Mouse (Mus musculus): Measurements from ENCODE around the gene AA986860. TPM values are rescaled to one million over a fixed set of nuclear protein-coding genes. Genes with fewer than 3 reads are reported as not detected.

Gene AA986860
- polyA plus RNA-seq, 1 experiment = 0.59 TPM

DNA sequence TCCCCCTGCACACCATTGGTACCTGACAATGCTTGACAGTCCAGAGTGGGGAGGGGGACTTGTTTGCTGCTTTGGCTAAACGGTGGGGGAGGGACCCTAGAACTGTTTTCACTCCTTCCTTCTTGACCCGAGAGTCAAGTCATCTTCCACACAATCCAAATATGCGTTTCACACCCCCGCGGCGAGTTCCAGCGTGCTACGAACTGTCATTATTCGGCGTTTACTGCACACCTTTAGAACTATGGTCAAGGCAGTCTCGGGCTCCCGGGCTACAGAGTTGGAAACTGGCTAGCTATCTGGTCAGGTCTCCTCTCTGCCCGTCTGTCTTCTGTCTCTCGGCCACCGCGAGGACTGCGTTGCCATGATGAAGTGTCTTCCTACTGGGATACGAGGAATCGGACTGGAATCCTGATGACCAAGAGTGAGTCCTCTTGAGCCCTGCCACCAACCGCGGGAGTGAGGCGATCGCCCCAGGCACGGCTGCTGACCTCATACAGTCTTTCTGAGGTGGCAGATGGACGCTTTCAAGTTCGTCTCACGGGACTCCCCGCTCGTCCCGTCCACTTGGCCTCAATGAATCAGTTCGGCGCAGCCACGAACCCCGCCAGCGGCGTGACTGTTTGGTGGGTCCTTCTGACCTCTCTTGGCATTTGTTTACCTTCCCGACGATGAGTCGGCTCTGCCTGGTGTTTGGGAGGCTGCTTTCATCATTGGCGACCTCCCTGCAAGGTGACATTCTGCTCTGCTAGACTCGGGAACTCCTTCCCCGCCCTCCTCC, 15.1 kb upstream of the AA986860 start:
- no peak for TF ChIP-seq POLR2A (IDR thresholded peaks at IDR 0.05; ENCODE audit: borderline replicate concordance, extremely low read depth, insufficient read depth, insufficient read length, poor library complexity, severe bottlenecking)
- TF ChIP-seq CTCF (IDR thresholded peaks at IDR 0.05; ENCODE audit: borderline replicate concordance, extremely low read depth, insufficient read depth, insufficient read length) = no peak
- peak; percentile 47 for DNase-seq (ENCODE audit: low read depth)

DNA sequence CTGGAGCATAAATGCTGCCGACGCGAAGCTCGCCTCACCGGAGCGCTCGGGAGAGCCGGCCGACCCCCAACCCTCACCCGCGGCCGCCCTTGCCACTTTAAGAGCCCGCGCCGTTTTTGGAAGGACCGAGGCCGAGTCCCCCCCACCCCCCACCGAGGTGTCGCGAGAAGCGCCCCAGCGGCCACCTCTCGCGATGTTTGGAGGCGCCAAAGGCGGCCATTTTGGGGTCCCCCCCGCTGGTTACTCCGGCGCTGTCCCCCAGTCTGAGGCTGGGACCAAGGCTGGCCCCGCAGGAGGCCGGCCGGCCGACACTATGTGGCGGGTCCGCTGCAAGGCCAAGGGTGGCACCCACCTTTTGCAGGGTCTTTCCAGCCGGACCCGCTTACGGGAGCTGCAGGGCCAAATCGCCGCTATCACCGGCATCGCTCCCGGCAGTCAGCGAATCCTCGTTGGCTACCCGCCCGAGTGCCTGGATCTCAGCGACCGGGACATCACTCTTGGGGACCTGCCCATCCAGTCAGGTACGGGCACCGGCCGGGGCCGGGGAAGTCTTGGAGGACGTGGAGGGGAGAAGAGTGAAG, 14.4 kb upstream of the AA986860 start, which contains the start of gene Yod1:
Gene Yod1 (plus strand): TSS at position 37 of the 581 bp plus-strand sequence.
- peak; percentile 94 for DNase-seq (ENCODE audit: low read depth)
- TF ChIP-seq CTCF (IDR thresholded peaks at IDR 0.05; ENCODE audit: borderline replicate concordance, extremely low read depth, insufficient read depth, insufficient read length) (no peak), POLR2A (IDR thresholded peaks at IDR 0.05; ENCODE audit: borderline replicate concordance, extremely low read depth, insufficient read depth, insufficient read length, poor library complexity, severe bottlenecking) (peak; percentile 73; the same call in 1 of the 2 replicates)

DNA sequence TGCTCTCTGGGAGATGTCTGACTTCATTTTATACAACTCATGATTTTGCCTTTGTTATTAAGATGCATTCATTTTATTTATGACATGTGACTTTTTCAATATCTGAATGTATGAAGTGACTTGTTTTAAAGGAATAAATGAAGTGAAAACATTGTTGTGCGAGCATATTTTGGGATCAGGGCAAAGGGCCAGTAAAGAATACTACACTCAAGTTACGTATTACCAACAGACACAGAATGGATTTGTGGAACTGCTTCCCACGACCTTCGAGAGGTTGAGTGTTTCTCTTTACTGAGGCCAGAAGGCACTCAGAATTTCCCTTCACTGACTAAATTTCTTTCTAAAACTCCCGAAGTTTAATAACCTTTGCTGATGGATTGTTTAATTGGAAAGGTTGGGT, 7.6 kb upstream of the AA986860 start:
- TF ChIP-seq POLR2A (IDR thresholded peaks at IDR 0.05; ENCODE audit: borderline replicate concordance, extremely low read depth, insufficient read depth, insufficient read length, poor library complexity, severe bottlenecking) = no peak
- no peak for TF ChIP-seq CTCF (IDR thresholded peaks at IDR 0.05; ENCODE audit: borderline replicate concordance, extremely low read depth, insufficient read depth, insufficient read length)

DNA sequence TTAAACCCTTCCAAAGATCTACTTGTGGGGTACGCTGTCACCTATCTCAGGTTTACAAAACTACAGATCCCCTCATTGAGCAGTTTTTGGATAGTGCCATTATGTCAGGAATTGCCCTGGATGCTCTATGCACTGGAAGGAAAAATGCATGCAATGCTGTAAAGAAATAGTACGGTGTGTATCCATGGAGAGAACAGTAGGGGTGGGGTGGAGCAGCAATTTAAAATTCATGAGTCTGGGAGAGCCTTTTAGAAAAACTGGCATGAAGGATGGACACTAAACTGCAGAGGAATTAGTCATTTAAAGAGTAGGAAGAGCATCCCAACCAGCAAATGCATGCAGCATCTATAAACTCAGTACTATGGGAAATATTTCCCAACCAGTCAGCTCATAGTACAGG, 5.4 kb upstream of the AA986860 start:
- TF ChIP-seq CTCF (IDR thresholded peaks at IDR 0.05; ENCODE audit: borderline replicate concordance, extremely low read depth, insufficient read depth, insufficient read length) (no peak), POLR2A (IDR thresholded peaks at IDR 0.05; ENCODE audit: borderline replicate concordance, extremely low read depth, insufficient read depth, insufficient read length, poor library complexity, severe bottlenecking) (no peak)
- no peak for DNase-seq (ENCODE audit: low read depth)

More for the DNA sequence above, 7.6 kb upstream of the AA986860 start:
- no peak for DNase-seq (ENCODE audit: low read depth)

DNA sequence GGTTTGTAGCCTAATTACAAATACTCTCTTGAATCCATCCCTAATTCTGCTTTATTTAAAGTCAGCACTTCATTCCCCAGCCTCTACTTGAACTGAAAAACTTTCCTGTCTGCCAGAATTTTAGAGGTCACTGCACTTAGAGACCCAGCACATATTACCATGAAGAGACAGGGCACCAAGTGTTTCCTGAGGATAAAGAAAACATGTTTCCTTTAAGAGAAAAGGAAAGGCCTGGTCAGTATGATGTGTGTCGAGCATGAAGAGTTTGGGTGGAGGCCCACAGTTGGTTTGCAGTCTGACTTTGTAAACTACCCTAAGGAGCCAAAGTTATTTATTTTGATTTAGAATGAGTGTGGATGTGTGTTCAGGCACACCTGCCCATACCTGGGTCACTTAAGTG, 3.7 kb upstream of the AA986860 start:
- DNase-seq (ENCODE audit: low read depth) = no peak
- TF ChIP-seq CTCF (IDR thresholded peaks at IDR 0.05; ENCODE audit: borderline replicate concordance, extremely low read depth, insufficient read depth, insufficient read length) (no peak), POLR2A (IDR thresholded peaks at IDR 0.05; ENCODE audit: borderline replicate concordance, extremely low read depth, insufficient read depth, insufficient read length, poor library complexity, severe bottlenecking) (no peak)

DNA sequence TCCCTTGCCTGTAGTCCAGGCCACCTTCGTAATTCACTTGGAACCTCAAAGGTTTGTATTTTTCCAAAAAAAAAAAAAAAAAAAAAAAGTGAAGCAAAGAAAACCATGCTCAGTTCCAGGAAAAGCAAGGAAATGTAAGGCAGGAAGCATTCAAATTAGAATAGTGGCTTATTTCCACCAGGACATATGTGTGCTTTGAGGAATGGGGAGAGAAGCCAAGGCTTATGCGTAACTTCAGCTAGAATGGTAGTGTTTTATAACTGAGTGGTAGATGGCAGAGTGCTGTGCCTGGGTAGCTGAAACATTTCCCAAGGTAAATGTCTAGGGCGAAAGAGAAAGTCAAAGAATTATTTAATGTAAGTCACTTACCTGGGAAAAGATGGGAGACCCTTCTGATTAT, 3.1 kb upstream of the AA986860 start:
- TF ChIP-seq CTCF (IDR thresholded peaks at IDR 0.05; ENCODE audit: borderline replicate concordance, extremely low read depth, insufficient read depth, insufficient read length) (no peak), POLR2A (IDR thresholded peaks at IDR 0.05; ENCODE audit: borderline replicate concordance, extremely low read depth, insufficient read depth, insufficient read length, poor library complexity, severe bottlenecking) (no peak)
- DNase-seq (ENCODE audit: low read depth) = no peak

DNA sequence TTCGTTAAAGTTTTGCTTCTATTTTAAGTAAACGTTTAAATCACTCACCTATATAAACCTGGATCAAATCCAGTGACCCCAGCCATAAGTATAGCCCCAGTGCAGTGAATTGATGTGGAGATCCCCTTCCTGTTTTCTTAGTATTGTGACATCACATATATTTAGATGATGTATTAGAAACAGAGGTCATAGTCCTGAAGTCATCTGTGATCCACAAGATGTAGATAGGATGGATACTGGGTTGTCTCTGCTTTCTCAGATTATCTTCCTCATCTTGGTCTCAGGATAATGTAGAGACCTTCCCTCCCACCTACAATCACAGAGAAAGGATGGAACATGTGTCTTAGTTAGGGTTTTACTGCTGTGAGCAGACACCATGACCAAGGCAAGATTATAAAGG, 2.6 kb upstream of the AA986860 start, which contains the start of gene Pfkfb2:
Gene Pfkfb2 (minus strand): TSS at position 101 of the 400 bp plus-strand sequence.
- no peak for DNase-seq (ENCODE audit: low read depth)
- TF ChIP-seq CTCF (IDR thresholded peaks at IDR 0.05; ENCODE audit: borderline replicate concordance, extremely low read depth, insufficient read depth, insufficient read length) (no peak), POLR2A (IDR thresholded peaks at IDR 0.05; ENCODE audit: borderline replicate concordance, extremely low read depth, insufficient read depth, insufficient read length, poor library complexity, severe bottlenecking) (no peak)

DNA sequence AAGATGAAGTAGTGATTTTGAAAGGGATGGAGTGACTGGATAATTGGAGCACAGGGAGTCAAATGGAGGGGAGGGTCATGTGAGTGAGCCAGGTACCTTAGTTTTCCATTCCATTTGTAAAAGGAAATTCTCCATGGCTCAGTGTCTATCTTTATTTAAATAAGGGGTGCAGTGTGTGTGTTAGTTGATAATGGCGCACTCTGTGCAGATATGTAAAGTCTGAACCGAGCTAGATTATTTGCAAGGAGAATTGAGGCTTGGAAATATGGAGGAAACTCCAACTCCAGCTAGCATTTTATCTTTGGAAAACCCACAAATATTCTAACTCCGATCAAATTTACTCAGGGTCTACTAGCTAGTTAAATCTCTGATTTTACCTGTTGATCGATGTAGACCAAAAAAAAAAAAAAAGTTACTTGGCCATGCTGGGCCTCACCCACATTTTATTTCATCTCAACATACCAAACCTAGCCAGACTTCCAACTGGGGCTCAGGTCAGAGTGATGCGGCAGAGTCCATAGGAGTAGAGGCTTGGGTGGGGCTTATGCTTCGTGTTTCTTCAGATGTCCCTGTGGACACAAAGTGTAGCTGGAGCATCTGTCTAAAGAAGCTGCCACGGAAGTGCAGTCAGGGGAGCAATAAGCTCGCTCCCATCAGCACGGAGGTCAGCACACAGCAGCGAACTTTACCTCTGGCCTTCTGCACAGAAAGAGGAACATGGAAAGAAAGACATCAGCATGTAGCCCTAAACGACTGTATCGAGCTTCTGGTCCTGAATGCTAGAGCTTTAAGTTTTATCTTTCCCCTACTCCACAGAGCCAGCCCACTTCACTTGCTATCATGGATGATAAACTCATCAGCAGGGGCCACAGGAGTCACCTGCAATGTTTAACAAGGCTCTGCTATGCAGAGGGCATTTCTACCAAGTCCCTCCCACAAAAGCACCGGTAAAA, 1.2 kb downstream of the AA986860 start:
- TF ChIP-seq POLR2A (IDR thresholded peaks at IDR 0.05; ENCODE audit: borderline replicate concordance, extremely low read depth, insufficient read depth, insufficient read length, poor library complexity, severe bottlenecking) (no peak), CTCF (IDR thresholded peaks at IDR 0.05; ENCODE audit: borderline replicate concordance, extremely low read depth, insufficient read depth, insufficient read length) (no peak)
- no peak for DNase-seq (ENCODE audit: low read depth)

DNA sequence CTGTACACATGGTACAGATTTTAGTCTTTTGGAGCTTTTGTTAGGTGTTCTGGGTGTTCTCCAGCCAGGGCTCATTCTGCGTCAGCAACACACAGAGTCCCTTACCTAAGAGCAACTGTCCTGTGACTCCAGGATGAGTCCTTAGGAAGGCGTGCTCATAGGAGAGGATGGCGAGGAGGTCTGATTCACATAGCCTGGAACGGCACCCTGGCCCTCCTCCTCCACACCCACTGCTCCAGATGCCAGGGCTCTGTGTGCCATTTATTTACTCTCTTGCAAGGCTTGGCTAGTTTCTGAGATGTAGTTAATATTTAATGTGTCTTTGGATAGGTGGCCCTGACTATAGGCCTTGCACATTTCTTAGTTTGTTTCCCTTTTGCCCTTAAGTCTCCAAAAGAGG, 1.9 kb downstream of the AA986860 start:
- no peak for DNase-seq (ENCODE audit: low read depth)
- TF ChIP-seq CTCF (IDR thresholded peaks at IDR 0.05; ENCODE audit: borderline replicate concordance, extremely low read depth, insufficient read depth, insufficient read length) = no peak
- TF ChIP-seq POLR2A (IDR thresholded peaks at IDR 0.05; ENCODE audit: borderline replicate concordance, extremely low read depth, insufficient read depth, insufficient read length, poor library complexity, severe bottlenecking) = no peak

DNA sequence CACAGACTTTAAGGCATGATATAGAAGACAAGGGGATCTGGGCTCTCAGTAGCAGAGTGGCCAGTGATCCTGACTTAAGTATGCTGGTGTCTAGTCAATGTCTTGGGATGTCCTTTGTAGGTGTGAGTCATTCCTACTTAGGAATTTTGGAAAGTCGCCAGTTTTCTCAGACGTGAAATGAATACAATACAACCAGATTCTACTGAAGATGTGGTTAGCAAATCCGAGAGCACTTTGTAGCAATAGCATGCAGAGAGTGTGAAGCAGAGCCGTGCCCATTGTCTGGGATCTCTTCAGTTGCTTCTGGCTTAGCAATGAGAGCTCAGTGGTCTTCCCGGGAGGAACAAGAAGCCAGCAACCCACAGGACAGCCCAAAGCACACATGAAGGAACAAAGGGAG, 2.7 kb downstream of the AA986860 start:
- TF ChIP-seq CTCF (IDR thresholded peaks at IDR 0.05; ENCODE audit: borderline replicate concordance, extremely low read depth, insufficient read depth, insufficient read length) (no peak), POLR2A (IDR thresholded peaks at IDR 0.05; ENCODE audit: borderline replicate concordance, extremely low read depth, insufficient read depth, insufficient read length, poor library complexity, severe bottlenecking) (no peak)
- peak; percentile 24 for DNase-seq (ENCODE audit: low read depth)

- no peak for DNase-seq (ENCODE audit: low read depth)
- TF ChIP-seq POLR2A (IDR thresholded peaks at IDR 0.05; ENCODE audit: borderline replicate concordance, extremely low read depth, insufficient read depth, insufficient read length, poor library complexity, severe bottlenecking) (no peak), CTCF (IDR thresholded peaks at IDR 0.05; ENCODE audit: borderline replicate concordance, extremely low read depth, insufficient read depth, insufficient read length) (no peak)
Measured at GRCm38 (mm10) chr1:130734852-130735251, 3.1 kb downstream of the AA986860 start.

Data from brain, embryonic 14.5 days (tissue).